Mouse (Mus musculus): ENCODE measurements at regions not wholly inside any gene's neighbourhood (a gene's known extent, or its start where the extent isn't known, plus 50 kb on each side); places are given as distances from the start of the nearest gene placed in this dataset.
"Not testable (repeated sequence)": the region's sequence is repeated elsewhere in the genome, so short reads cannot be mapped to it uniquely, and the experiment has no call there.

DNA sequence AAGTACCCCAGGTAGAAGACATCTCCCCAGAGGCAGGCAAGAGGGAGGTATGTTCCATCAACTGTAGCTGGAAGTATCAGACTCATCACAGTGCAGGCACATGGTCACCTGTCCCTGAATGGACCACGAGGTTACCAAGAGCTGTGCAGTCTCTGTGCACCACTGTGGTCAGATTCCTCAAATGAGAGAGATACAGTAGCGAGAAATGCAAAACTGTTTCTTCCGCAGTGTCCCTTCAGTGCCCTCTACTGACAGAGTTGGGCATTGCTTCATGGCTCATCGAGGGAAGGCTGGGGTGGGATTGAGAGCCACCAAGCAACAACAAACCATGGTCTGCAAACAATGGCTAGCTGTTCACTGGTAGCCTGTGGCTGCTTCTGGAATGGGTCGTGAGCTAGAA is 406.9 kb downstream of the Ptpru start:
- peak; percentile 19 for DNase-seq

DNA sequence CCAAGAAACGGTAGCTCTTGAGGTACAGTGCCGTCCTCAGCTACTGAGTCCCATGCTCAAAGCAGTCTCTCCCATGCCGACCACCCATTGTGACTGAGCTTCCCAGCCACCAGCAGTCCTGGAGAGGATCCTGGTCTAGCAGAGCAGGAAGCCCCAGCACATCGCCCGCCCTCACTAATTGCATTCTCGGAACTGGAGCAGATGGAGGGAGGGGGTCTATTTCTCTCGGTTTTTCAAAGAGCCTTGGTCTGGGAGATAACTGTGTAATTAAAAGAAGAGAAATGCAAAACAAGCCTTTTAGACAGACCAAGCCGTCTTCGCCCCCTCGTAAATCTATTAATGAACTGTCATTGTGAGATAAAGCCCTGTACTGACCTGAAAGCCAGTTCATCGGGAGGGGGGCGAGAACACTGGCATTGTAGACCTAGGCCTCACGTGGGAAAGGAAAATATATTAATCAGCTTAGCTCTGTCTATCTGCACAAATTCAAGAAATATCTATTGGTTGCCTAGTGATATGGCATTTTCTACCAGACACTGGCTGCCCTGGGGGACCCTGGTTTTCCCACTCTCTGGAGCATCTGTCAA is 405.4 kb downstream of the Ptpru start:
- DNase-seq, result no peak

DNA sequence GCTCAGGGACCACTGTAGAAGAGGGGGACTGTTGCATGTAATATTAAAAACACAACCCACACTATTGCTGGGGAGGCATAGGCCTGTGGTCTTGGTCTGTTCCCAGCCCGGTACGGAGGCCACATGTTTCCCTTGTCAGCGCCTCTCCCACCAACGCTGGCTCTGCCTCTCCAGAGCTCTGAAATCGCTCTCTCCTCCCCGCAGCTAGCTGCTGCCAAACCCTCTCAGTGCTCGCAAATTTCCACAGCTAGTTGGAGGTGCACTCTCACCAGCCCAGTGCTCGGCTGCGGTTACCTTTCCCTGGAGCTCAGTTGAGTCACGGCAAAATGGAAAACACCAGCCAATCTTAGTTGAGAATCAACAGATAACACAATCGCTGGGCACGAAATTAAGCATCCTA is 402.9 kb downstream of the Ptpru start:
- DNase-seq, result no peak

DNA sequence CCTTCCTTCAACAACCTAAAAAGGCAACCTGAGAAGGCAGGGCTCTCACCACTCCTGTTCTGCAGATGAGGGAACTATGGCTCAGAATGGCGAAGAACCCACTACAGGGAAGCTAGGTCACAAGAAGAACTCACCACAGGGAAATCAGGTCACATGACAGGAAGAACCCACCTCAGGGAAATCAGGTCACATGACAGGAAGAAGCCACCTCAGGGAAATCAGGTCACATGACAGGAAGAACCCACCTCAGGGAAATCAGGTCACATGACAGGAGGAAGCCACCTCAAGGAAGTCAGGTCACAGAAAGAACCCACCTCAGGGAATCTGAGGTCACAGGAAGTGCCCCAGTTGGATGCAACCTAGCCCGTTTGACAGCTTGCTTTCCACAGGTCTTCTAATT is 399.7 kb downstream of the Ptpru start:
- DNase-seq, result peak; percentile 11

DNA sequence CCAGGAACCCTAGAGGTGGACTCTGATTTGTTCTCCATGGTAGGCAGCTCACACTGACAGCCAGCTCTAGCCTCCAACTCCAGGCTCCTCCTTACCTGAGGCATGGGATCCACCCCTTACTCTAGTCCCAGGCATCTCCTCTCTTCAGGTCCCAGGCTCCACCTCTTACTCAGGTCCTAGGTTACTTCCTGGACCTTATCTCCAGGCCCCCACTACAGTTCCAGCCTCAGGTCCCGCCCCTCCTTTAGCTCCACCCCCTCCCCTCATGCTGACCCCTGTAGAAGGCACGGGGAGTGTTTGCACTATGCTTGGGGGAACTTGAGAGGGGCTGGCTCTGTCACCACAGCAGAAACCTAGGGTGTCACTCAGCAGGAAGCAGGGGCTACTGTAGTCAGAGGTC is 399.2 kb downstream of the Ptpru start:
- DNase-seq, result no peak

DNA sequence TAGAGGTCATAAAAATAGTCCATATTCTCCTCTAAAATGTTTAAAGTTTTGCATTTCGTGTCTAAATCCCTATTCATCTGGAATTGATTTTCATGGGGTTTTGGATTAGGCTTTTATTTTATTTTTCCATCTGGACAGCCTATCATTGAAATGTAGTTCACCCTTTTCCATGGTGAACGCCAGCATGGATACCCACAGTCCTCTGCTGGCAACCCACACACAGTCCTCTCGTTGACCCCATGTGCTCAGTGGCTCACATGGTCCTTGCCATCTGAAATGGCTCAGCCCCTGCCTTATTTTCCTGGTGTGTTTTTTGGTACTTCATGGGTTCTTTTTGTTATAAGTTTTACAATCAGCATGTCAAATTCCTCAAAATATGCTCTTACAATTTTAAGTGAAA is 397.2 kb downstream of the Ptpru start:
- DNase-seq, result no peak

DNA sequence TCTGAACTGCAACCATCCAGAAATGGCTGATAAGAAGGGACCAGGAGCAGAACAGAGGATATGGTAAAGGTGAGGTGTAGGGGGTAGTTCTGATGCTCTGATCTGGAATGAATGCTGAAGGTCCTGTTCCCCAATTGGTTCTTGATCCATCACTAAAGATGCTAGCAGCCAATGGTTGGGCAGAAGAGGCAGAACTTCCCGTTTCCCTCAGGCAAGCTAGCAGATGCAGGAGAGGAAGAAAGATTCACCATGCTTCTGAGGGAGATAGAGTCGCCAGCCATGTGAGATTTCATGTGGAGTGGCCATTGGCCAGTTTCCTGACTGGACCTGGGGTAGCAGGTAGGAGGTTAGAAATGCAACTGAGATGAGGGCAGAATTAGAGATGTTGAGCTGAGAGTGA is 394.6 kb downstream of the Ptpru start:
- no peak for DNase-seq

DNA sequence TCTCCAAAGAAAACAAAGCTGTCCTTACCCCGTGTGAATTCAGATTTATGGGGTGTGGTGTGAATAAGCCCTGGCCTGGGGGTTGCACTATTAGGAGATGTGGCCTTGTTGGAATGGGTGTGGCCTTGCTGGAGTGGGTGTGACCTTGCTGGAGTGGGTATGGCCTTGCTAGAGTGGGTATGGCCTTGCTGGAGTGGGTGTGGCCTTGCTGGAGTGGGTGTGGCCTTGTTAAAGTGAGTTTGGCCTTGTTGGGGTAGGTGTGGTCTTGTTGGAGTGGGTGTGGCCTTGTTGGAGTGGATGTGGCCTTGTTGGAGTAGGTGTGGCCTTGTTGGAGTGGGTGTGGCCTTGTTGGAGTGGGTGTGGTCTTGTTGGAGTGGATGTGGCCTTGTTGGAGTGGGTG is 387.8 kb downstream of the Ptpru start:
- DNase-seq, result not testable (repeated sequence)

DNA sequence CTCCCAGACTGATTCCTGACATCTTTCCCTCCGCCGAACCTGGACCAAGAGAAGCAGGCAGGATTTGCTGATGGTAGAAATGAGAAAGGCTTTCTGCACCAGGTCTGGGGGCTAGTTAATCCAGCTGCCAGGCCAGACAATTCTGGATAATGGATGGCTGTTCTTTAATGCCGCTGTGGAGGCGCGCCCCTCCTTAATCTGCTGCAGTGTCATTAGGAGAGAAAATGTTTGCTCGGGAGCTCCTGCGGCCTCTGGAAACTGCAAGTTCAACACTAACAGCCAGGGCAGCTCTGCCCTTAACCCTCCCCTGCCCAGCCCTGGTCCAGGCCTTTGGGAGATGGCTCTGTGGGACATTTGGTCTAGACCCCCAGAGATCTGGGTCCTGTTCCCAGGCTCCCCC is 380.5 kb downstream of the Ptpru start:
- DNase-seq, result no peak

DNA sequence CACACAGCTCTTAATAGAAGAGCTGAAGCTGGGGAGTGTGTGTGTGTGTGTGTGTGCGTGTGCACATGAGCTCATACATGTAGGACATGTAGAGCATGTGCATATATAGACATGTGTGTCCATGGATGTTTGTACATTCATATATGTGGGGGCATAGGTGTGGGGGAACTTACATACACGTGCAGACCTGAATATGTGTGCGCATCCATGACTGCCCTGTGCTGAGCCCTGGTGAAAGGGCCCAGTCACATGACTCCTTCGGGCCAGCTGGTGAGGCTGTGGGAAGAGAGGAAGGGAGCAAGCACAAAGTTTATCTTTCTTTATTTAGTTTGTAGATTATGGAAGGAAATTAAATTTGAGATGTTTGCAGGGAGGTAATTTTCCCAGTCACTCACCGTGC is 378.3 kb downstream of the Ptpru start:
- DNase-seq, result no peak

DNA sequence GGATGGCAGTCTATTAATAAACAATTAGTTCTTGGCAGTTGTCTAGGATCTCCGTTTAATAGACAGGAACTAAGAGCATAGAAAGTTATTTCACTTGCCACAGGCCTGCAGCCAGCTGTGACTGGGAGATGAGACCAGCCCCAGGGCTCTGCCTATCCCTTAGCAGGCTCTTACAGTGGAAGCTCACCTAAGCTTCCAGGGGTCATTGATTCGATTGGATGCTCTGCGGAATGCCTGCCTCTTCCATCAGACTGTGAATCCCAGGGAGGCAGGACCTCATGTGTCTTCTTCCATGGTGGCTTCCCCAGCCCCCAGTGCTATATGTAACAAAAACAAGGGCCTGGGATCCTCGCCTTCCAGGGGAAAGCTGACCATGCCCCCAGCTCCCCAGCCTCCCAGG is 376.8 kb downstream of the Ptpru start:
- DNase-seq, result no peak

DNA sequence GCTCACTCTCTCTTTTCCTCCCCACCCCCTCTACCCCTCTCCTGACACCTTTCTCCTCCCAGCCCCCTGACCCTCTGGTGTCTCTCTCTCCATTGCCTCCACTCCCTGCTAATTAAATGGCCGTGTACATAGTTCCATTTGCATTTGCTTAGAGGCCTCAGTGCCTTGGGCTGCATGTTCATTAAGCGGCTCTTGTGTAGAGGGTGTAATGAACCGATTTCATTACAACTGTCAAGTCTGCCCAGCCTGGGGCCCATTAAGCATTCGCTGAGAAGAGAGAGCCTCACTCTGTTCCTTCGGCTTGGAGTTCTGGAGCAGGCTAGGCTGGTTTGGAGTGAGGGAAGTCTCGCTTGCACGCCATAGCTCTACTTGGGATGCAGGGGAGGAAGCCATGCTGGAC is 376.4 kb downstream of the Ptpru start:
- DNase-seq, result no peak

DNA sequence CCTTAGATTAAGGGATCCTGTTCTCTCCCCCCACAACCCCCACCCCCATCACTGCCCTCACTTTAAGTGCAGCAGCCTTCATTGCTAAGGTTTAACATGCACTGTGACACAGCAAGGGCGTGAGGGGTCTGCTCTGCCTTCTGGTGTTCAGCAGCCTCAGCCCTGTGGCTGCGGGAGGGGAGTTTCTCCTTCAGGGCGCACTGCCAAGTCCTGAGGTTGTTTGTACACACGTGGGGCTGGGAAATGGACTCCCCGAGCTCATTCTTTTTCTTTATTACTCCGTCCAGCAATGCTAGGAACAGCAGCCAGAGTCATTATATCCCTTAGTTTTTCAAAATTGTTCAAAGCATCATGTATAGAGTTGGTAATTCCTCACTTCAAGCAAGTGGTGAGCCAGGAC is 363.1 kb downstream of the Ptpru start:
- DNase-seq, result no peak

DNA sequence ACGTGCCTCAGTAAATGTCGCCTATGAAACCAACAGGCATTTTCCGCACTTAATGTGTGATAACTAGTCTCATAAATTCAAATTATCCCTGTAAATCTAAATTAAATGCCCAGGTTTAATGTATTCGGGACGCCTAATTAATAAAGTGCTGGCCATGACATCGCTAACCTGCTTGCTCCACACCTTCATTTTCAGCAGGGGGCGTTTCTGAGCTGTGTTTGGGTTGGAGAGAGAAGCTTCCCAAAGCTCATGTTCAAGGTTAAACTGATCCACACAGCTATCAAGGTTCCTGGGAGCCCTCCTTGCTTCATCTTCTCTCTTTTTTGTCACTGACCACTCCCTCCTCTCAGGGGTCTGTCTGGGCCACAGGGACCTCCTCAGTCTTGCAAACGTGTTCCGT is 359.2 kb downstream of the Ptpru start:
- DNase-seq, result no peak

DNA sequence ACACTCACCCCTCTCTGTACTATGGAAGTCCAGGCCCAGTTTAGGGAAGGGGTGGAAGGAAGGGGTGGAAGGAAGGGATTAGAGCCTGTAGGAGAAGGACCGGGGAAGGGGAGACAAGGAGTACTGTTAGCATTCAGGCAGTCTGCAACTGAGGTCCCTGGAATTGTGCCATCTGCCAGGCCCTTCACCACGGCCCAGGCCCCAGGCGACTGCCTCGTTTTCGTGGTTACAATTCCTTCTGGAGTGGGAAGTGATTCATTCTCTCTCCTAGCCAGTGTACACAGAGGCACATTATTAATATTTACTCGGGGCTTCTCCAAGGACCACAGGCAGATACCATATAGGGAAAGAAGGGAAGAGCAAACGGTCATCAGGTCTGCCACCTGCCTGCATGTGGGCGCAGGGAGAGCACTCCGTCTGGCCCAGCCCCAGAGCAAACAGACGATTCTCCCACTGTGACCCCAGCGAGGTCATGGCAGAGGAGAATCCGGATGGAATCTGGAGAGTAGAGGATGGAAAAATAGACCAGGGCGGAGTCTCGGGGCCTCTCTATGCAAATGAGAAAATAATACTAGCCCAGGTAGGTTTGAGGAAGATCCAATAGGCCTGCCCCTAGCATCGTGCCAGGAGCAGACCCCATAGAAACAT is 354.0 kb downstream of the Ptpru start:
- no peak for DNase-seq

DNA sequence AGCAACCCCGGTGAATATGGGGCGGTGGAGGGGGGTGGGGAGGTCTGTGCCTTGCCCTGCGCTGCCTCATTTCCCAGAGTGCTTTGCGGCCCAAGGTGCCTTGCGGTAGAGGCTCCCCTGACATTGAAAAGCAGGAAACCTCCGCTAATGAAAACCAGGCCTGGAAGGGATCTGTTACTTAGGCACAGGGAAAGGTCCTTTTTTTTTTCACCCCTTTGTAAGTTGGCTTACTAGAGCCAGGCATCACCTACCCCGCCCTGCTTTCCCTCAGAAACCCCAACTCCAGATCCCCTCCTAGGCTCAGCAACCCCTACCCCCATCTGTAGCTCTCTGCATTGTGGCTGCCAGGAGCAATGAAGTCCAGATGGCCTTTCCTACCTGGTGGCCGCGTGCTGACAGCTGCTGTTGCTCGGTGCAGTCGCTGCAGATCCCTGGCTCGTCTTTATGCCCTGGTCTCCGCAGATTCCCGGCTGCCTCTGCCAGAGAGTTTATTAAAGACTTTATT is 353.4 kb downstream of the Ptpru start:
- no peak for DNase-seq

DNA sequence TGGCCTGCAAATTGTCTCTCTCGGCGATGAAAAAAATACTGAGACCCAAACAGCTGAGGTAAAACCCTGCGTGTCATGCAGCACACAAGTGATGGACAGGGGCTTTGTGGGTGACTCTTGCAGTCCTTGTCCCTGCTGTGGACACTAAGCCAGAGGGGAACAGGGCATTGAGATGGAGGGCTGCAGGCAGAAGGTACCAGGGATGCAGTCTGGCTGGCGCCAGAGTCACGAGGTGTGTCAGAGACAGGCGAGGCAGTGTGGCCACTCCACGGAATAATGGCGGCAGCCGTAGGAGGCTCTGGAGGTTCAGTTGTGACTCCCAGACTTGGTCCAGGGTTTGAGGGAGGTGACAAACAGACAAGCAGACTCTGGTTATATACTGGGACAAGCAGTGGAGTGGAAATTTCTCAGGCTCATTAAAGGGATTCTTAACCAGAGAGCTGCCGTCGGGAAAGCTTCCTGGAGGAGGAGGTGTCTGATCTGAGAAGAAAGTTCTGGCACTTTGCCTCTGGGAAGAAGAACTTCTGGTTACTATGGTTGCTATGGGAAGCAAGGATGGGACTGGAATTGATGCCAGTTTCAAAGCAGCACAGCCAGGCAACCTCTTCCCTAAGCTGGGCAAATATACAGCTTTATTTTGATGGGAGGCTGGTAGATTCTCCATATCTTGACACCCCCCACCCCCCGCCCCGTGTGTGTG is 352.8 kb downstream of the Ptpru start:
- DNase-seq, result no peak

DNA sequence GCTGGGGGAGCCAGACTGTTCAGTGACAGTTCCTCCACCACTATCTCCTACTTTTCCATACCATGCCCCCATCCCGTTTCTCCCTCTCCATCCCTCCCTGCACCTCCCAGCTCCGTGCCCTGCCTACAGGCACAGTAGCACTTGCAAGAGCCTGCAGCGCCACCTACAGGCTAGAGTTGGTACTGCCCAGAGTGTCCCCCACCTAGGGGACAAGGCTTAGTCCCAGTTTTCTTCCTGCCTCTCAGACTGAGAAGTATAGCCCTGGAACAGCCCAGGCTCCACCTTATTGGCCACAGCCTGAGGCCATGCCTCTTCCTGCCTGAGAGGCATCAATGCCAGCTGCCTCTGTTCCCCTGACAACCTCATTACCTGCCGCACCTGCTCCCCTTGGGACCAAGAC is 351.3 kb downstream of the Ptpru start:
- DNase-seq, result peak; percentile 46

DNA sequence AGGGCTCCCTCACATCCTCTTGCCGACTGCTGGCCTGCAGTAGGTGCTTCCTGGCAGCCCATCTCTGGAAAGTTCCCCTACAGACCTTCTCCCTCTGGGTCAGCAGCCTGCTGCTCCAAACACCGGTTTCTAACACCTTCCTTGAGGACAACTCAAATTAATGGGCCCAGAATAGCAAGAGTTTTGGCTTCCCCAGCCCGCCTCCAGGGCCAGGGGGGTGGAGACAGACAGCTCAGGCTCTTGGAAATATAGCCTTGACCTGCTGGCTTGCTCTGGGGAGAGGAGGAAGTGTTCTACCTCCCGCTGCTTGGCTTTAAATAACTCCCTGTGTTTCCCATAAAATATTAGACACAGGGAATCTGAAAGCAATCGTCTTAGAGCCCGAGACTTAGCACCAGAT is 349.8 kb downstream of the Ptpru start:
- peak; percentile 44 for DNase-seq

DNA sequence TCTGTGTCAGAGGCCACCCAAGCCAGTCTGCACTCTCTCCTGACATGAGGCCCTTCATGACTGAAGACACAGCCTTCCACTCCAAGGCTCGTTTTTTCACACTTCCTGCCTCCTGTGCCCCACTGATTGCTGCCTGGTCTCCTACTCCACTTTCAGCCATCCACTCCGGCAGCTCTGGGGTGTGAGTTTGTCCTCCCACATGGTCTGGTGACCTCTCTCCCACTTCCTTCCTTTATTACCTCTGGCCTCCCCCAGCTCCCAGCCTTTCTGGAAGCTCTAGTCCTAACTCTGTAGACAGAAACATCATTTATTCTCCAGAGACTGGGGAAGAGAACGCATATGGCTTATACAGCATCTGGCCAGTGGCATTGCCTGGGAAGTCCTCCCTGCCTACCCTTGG is 349.0 kb downstream of the Ptpru start:
- DNase-seq, result no peak

DNA sequence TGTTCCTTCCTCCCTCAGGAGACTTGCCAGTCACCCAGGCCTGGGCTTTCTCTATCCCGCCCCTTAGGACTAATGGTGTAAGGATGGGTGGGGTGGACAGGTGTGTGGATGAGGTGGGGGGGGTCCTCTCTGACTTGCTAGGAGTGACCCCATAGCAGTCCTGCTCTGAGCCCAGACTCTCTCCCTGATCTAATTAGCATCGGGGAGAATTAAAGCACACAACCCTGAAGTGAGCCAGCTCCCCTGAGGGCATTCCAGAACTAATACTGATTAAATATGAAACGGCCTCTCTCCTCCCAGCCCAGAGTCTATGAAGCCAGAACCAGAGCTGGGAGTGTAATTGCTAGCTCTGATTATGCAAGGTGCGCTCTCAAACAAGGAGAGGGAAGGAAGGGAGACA is 346.1 kb downstream of the Ptpru start:
- no peak for DNase-seq

DNA sequence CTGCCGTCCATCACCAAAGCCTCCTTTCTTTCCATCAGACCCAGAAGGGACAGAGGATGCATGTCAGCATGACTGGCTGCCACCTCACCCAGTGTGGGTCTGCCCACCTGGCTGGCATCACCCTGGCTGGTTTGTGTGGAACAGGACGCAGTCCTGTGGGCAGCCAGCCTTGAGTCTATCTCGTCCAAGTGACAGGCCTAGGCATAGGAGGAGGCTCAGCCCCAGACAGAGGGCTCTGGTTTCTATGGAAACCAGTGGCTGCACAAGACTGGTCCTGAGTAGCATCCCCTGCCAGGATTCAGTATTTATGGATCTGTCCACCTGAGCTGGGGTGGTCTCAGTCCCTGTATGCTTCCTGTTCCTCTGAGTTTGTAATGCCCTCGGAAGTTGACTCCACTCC is 344.4 kb downstream of the Ptpru start:
- DNase-seq, result no peak

DNA sequence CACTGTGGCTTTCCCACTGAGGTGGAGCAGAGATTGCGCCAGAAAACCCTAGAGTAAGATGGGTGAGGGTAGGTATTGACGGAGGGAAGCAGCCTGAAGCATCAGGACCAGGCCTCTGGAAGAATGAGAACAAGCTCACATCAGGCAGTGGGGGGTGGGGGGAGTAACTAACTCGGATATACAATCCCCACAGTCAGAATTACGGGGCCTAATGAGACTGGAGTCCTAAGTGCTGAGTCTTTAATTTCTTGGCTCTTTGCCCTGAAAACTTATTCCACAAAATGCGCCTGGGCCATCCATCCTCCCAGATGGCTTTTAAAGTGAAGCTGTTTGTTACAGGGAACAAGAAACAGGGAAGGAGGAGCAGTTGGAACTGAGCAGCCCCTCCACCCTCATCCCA is 341.2 kb downstream of the Ptpru start:
- no peak for DNase-seq

DNA sequence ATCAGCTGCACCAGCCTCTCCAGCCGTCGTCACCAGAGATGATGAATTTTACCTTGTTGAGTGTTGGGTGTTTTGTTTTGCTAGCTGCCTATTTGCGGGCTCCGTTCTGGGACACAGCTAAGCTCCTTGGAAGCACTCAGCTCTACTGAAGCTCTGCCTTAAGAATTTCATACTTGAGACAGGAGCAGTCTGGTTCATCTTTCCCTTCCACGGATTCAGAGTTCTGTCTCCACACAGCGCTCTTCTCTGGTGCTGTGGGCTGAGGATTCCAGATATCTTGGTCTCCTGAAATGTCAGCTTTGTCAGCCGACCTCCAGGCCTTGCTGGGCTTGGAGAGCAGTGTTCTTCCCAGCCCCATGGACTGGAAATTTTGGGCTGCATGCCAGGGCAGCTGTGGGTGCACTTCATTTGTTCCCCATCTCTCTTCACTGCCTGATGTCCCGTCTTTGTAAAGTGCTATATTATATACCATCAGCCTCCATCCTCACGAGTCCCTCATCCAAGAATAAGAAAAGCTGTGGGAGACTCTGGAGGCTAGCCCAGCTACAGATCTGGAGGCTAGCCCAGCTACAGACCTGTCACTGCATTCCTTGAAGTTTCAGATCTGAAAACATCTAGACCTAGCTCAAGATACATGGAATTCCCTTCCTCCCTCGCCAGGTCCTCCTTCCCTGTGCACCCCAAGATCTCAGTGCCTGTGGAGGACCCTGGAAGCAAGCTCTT is 337.0 kb downstream of the Ptpru start:
- DNase-seq, result no peak

All from kidney, adult 11 months (tissue).